Mouse (Mus musculus): ENCODE measurements around the gene Arhgef6. TPM values are rescaled to one million over a fixed set of nuclear protein-coding genes. Genes with fewer than 3 reads are reported as not detected.

Arhgef6 gene
- polyA plus RNA-seq, 1 experiment from 2014 or later = 7.8 TPM

Other genes with a start within 250 kb of the Arhgef6 start
- gene Cd40lg, start 126.6 kb downstream of the Arhgef6 start, polyA plus RNA-seq (2015; fragmentation: Nextera tagmentation; extraction: Ambion mirVana) = not detected in 2 replicates
- gene Rbmx, start 54.3 kb upstream of the Arhgef6 start, polyA plus RNA-seq (2015; fragmentation: Nextera tagmentation; extraction: Ambion mirVana) = 221 and 224 TPM in 2 replicates
- not detected in 2 replicates for gene Gm364, start 70.4 kb upstream of the Arhgef6 start, polyA plus RNA-seq (2015; fragmentation: Nextera tagmentation; extraction: Ambion mirVana)
- 0.18 and 0.23 TPM in 2 replicates for gene Gpr101, start 165.0 kb upstream of the Arhgef6 start, polyA plus RNA-seq (2015; fragmentation: Nextera tagmentation; extraction: Ambion mirVana)

All from hindbrain, embryonic 13.5 days (tissue).